Mouse (Mus musculus): ENCODE data around the gene Nme8.

DNA sequence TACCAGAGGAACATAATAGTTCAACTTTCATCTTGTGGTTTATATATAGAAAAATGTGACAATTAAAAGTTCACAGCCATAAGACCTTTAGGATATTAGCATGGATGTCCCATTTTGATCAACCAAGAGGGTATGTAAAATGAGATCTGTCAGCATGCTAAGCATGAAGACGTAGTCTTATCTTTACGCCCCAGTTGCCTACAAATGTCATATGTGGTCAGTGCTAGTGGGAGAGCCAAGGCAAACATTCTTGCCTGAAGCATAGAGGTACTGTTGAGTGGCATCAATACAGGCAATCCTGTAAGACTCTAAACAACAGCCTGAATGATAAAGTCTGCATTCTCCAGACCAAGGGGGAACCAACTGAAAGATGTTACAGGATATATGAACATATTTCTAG lies 45.2 kb downstream of the Nme8 start:
- no peak for TF ChIP-seq POLR2A (IDR thresholded peaks at IDR 0.05; ENCODE audit: low read depth, low read length)
- TF ChIP-seq CTCF (conservative IDR thresholded peaks at IDR 0.05; ENCODE audit: insufficient read depth, insufficient read length, low read depth, low read length): no peak

Measured in kidney, adult 2 months (tissue).